Mouse (Mus musculus): ENCODE measurements around the gene Abca4. TPM values are rescaled to one million over a fixed set of nuclear protein-coding genes. Genes with fewer than 3 reads are reported as not detected.

Abca4 gene
- polyA plus RNA-seq, 1 experiment from 2014 or later, result 1.9 TPM

DNA sequence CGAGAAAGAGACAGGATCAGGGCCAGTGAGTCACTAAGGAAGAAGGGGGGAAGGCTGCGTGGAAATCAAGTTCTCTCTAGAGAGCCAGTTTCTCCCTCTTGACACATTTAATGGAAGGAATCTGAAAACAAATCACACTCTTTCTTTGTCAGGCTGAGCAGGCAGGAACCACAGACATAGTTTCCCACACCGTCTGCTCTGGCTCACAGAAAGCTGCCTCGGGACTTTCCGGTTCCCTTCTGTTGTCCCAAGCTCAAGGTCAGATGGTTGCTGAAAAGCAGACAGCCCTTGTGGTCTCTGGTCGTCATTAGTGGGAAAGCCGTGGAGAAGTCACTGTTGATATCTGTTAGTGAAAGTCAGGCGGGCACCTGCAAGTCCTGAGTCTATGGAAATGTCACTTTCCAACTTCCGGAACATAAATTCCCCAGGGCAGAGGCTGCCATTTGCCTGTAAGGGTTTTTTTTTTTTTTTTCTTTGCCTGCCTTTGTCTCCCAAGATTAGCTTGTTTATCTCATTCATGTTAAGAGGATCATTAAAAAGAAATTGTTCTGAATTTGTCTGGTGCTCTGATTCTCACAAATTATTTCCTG, 10.9 kb upstream of the Abca4 start:
- Histone ChIP-seq H3K9me3 (no peaks in the 10 kb centered on the region), H3K4me1 (peaks cover 23% of the 10 kb centered on the region), H3K36me3 (replicated peaks) (no peaks in the 10 kb centered on the region), H3K4me3 (no peak overlapping the region), H3K27ac (replicated peaks) (peak overlapping the region; percentile 51; the same call in 1 of the 2 replicates), H3K27me3 (replicated peaks; ENCODE audit: low read depth, poor library complexity, severe bottlenecking) (no peaks in the 10 kb centered on the region)
- DNase-seq (ENCODE audit: low spot score), result no peak
- 62% methylated on average over 9 of the region's 9 CpGs for WGBS

GRCm38 (mm10) chr3:122034240-122034639, 10.0 kb upstream of the Abca4 start:
- H3K4me3 ChIP-seq, result no peak overlapping the region
- WGBS, result 85% methylated on average over 5 of the region's 5 CpGs
- peaks cover 23% of the 10 kb centered on the region for H3K4me1 ChIP-seq
- DNase-seq (ENCODE audit: low spot score), result no peak
- H3K27me3 ChIP-seq (replicated peaks; ENCODE audit: low read depth, poor library complexity, severe bottlenecking), result no peaks in the 10 kb centered on the region
- no peaks in the 10 kb centered on the region for H3K36me3 ChIP-seq (replicated peaks)
- no peaks in the 10 kb centered on the region for H3K9me3 ChIP-seq
- no peak overlapping the region for H3K27ac ChIP-seq (replicated peaks)

DNA sequence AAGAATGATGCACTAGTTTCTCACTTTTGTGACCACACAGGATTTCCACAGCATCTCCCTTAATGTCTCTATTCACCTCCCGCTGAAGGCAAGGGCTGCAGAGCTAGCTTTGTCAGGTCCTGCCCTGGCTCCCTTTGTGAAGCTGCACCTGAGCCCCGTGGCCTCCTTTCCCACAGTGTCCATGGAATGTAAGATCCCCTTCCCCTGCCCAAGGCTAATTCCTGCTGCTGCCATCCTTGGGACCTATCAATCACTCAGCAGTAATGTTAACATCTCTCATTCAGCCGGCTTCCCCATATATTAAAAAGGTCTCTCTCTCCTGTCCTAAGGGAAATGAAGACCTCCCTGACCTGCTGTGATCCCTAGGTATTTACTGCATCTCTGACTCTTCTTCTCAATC, 9.2 kb upstream of the Abca4 start:
- 0 out of 2 replicates have a peak, but pooled peaks cover 3% of the 10 kb centered on the region for H3K27me3 ChIP-seq (replicated peaks; ENCODE audit: low read depth, poor library complexity, severe bottlenecking)
- WGBS, result 37% methylated on average over 3 of the region's 3 CpGs

DNA sequence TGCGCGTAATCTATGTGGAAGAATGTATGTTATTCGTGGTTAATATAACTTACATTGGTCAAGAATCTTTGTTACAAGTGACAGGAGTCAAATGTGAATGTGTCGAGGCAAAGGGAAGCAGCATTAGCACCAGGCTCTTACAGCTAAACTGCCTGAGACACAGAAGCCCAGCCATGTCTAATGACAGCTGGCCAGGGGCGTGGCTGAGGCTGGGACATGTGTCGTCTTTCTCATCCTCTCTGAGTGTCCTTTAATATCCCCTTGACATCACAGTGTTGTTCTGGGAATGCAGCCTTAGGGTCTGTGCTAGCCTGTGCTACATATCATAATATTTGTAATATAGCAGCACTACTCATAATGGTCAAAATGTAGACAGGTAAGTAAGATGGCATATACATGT, 3.7 kb upstream of the Abca4 start:
- Histone ChIP-seq H3K4me1 (peaks cover 34% of the 10 kb centered on the region), H3K27me3 (replicated peaks; ENCODE audit: low read depth, poor library complexity, severe bottlenecking) (peaks cover 47% of the 10 kb centered on the region), H3K9me3 (no peaks in the 10 kb centered on the region), H3K4me3 (no peak overlapping the region), H3K36me3 (replicated peaks) (no peaks in the 10 kb centered on the region), H3K27ac (replicated peaks) (no peak overlapping the region)
- WGBS, result 75% methylated on average over 6 of the region's 6 CpGs
- DNase-seq (ENCODE audit: low spot score), result no peak

More for the DNA sequence above, 9.2 kb upstream of the Abca4 start:
- Histone ChIP-seq H3K36me3 (replicated peaks) (no peaks in the 10 kb centered on the region), H3K9me3 (no peaks in the 10 kb centered on the region), H3K4me1 (peaks cover 23% of the 10 kb centered on the region), H3K27ac (replicated peaks) (0 out of 2 replicates have a peak overlapping the region, but pooled peaks have one; percentile 19), H3K4me3 (no peak overlapping the region)
- no peak for DNase-seq (ENCODE audit: low spot score)

DNA sequence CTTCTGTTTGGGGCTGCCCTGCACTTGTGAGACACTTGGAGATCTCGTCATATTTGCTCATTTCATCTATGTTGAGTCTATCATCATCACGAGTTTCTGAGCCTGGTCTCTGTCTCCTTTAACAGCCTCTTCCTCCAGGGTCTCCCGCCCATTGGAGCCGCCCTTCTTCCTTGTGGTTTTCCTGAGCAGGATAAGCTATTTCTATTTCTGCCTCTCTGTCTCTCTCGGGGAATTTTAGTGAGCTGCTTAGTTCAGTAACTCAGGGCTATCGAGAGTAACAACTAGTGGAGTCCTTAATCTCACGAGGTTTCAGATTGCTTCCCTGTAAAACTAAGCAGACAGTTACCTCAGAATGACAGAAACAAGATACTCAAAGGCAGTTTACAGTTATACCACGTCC, 1.1 kb upstream of the Abca4 start:
- H3K27ac ChIP-seq (replicated peaks), result peak overlapping the region; percentile 70
- 17% methylated on average over 8 of the region's 8 CpGs for WGBS
- no peak for DNase-seq (ENCODE audit: low spot score)
- H3K4me3 ChIP-seq, result no peak overlapping the region
- H3K36me3 ChIP-seq (replicated peaks), result no peaks in the 10 kb centered on the region
- peaks cover 56% of the 10 kb centered on the region for H3K4me1 ChIP-seq
- peaks cover 73% of the 10 kb centered on the region for H3K27me3 ChIP-seq (replicated peaks; ENCODE audit: low read depth, poor library complexity, severe bottlenecking)
- no peaks in the 10 kb centered on the region for H3K9me3 ChIP-seq

DNA sequence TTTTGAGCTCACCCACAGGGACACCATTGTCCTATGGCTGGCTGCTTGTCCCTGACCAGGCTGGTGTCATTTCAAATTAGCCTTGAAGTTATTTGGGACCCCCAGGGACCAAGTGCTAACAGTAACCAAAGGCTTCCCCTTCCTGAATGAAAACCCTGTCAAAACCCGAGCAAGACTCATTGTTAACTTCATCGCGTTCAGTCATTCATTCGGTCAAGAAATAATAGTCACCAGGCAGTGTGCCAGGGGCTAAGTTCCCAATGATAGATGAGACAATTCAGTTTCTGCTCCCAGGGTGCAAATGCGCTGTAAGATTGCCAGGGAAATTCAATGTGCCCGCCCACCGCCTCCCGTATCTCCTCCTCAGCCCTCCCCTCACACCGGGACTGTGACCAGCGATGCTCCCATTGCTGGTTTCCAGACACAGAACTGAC, 2.0 kb downstream of the Abca4 start:
- H3K27ac ChIP-seq (replicated peaks), result peak overlapping the region; percentile 65
- H3K4me1 ChIP-seq, result peaks cover 72% of the 10 kb centered on the region

GRCm38 (mm10) chr3:122047402-122047801, 3.2 kb downstream of the Abca4 start:
- Histone ChIP-seq H3K27me3 (replicated peaks; ENCODE audit: low read depth, poor library complexity, severe bottlenecking) (peaks cover 61% of the 10 kb centered on the region), H3K9me3 (no peaks in the 10 kb centered on the region), H3K36me3 (replicated peaks) (no peaks in the 10 kb centered on the region), H3K4me3 (peak overlapping the region; percentile 39; the same call in 1 of the 2 replicates), H3K4me1 (peaks cover 72% of the 10 kb centered on the region), H3K27ac (replicated peaks) (peak overlapping the region; percentile 85)
- DNase-seq (ENCODE audit: low spot score), result peak; percentile 59
- WGBS, result 38% methylated on average over 7 of the region's 7 CpGs

More for the DNA sequence above, 2.0 kb downstream of the Abca4 start:
- no peaks in the 10 kb centered on the region for H3K9me3 ChIP-seq
- DNase-seq (ENCODE audit: low spot score), result peak; percentile 32
- no peaks in the 10 kb centered on the region for H3K36me3 ChIP-seq (replicated peaks)
- WGBS, result 13% methylated on average over 10 of the region's 10 CpGs
- peak overlapping the region; percentile 23; the same call in 1 of the 2 replicates for H3K4me3 ChIP-seq
- H3K27me3 ChIP-seq (replicated peaks; ENCODE audit: low read depth, poor library complexity, severe bottlenecking), result peaks cover 72% of the 10 kb centered on the region

DNA sequence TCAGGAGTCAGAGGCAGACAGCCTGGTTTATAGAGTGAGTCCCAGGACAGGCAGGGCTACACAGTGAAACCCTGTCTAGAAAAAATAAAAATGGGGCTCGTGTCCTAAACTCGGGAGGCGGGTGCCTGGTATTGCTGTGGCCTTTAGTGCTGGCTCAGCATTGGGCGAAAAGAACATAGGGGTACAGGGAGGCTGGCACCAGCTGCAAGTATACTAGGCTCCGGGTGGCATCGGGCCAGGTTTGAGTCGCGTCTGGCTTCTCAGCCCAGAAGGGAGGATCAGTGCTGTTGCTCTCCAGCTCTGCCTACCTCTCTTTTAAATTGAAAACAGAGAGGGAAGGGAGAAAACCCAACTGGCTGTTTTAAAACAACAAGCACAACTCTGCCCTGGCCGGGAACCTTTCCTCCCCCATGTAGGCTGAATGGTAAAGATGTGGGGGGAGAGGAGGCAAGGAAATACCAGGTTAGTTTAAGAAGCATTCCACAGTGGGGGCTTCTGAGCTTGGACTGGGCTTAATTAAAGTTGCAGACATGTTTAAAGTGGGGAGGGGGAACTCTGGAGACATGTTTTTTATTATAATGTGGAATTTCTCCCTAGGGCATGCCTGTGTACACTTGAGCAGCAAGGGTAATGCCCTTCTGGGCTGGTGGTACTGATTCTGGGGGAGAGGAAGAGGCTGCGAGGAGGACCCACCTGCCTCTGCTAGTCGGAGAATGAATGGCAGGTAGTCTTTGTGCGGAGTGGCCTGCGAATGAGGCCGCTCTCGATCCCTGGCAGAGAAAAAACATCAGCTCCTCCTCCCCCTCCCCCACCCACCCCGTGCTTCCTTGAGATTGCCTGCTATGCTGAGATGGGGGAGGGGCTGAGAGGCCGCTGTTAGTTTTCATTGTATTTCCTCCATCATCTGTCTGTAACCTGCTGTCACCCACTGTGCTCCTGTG, 3.9 kb downstream of the Abca4 start:
- peak overlapping the region; percentile 85 for H3K27ac ChIP-seq (replicated peaks)
- peaks cover 53% of the 10 kb centered on the region for H3K27me3 ChIP-seq (replicated peaks; ENCODE audit: low read depth, poor library complexity, severe bottlenecking)
- H3K4me1 ChIP-seq, result peaks cover 65% of the 10 kb centered on the region
- H3K9me3 ChIP-seq, result no peaks in the 10 kb centered on the region
- no peaks in the 10 kb centered on the region for H3K36me3 ChIP-seq (replicated peaks)
- 12% methylated on average over 17 of the region's 17 CpGs for whole genome bisulfite sequencing
- DNase-seq (ENCODE audit: low spot score), result peak; percentile 84
- H3K4me3 ChIP-seq, result peak overlapping the region; percentile 39

GRCm38 (mm10) chr3:122049158-122049557, 4.9 kb downstream of the Abca4 start:
- peaks cover 65% of the 10 kb centered on the region for H3K4me1 ChIP-seq
- peak; percentile 41 for DNase-seq (ENCODE audit: low spot score)
- no peaks in the 10 kb centered on the region for H3K36me3 ChIP-seq (replicated peaks)
- WGBS, result 42% methylated on average over 6 of the region's 6 CpGs
- no peak overlapping the region for H3K4me3 ChIP-seq
- H3K27ac ChIP-seq (replicated peaks), result peak overlapping the region; percentile 85
- no peaks in the 10 kb centered on the region for H3K9me3 ChIP-seq
- peaks cover 43% of the 10 kb centered on the region for H3K27me3 ChIP-seq (replicated peaks; ENCODE audit: low read depth, poor library complexity, severe bottlenecking)

DNA sequence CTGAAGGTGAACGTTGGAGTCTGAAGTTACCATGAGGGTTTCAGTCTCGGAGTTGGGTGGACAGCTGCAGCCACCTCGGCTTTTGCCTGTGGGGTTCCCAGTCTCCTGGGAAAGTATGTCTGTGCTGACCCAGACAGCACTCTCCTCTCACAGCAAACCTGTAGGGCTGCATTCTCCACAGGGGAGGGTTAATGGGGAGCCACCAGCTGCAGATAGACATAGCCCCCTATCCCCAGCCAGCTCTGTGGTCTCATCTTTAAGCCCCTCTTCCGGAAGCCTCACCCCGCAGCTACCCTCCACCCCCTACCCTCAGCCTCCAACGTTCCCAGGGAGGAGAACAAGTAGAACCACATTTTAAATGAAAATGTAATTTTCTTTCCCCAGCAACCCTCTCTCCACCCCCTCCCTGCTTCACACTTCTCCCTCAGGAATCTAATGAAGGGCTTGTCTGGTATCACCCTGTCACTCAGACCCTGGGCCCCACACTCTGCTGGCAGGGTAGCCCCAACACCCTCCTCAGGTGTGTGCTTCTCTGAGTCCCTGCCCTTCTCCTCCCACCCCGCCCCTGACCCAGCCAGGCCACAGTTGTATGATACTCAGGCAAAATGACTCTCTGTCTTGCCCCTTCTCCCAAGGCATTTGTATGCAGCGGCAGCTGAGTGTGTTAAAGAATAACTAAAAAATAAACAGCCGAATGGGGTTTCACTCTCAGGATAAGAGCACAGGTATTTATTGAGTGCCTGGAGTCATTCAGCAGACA, 14.4 kb downstream of the Abca4 start:
- no peaks in the 10 kb centered on the region for H3K9me3 ChIP-seq
- no peaks in the 10 kb centered on the region for H3K27me3 ChIP-seq (replicated peaks; ENCODE audit: low read depth, poor library complexity, severe bottlenecking)
- H3K4me3 ChIP-seq, result no peak overlapping the region
- peak overlapping the region; percentile 31 for H3K27ac ChIP-seq (replicated peaks)
- 60% methylated on average over 9 of the region's 9 CpGs for whole genome bisulfite sequencing
- peak; percentile 30 for DNase-seq (ENCODE audit: low spot score)
- H3K36me3 ChIP-seq (replicated peaks), result no peaks in the 10 kb centered on the region
- peaks cover 27% of the 10 kb centered on the region for H3K4me1 ChIP-seq

DNA sequence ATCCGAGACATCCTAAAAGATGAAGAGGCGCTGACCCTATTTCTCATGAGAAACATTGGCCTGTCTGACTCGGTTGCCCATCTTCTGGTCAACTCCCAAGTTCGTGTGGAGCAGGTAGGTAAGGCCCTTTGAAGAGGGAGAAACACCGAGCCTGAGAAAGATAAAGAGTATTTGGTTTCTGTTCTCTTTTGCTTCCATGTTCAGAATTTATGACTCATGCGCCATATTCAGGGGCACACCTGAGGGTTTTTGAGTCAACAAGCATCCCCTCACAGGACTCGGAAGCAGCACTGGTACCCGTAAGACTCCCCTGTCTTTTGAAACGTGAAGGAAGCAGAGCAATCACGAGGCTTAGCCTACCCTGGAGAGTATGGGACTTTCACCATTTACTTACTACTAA, 18.3 kb downstream of the Abca4 start:
- Histone ChIP-seq H3K36me3 (replicated peaks) (no peaks in the 10 kb centered on the region), H3K4me3 (no peak overlapping the region), H3K27ac (replicated peaks) (no peak overlapping the region), H3K27me3 (replicated peaks; ENCODE audit: low read depth, poor library complexity, severe bottlenecking) (no peaks in the 10 kb centered on the region), H3K4me1 (peaks cover 6% of the 10 kb centered on the region; the same call in 1 of the 2 replicates), H3K9me3 (no peaks in the 10 kb centered on the region)
- 88% methylated on average over 10 of the region's 10 CpGs for WGBS
- DNase-seq (ENCODE audit: low spot score), result no peak
